Mouse (Mus musculus) thymus, adult 18-20 months (tissue): ENCODE data around the gene Dctn2.
A peak's percentile ranks its signal among the peaks of the same experiment; 100 is the strongest.
"Not testable (repeated sequence)": the region's sequence is repeated elsewhere in the genome, so short reads cannot be mapped to it uniquely, and the experiment has no call there.

Experiments
- DNase-seq, 2 experiments: peaks; one replicate each; pipeline ENCODE4 v3.0.0; 2022; ENCODE audit warnings: mixed read lengths in 2 of 2

Dctn2 gene

GRCm38 (mm10) chr10:127290307-127290929, 24.2 kb downstream of the Dctn2 start:
- DNase-seq: peak; percentile 100

DNA sequence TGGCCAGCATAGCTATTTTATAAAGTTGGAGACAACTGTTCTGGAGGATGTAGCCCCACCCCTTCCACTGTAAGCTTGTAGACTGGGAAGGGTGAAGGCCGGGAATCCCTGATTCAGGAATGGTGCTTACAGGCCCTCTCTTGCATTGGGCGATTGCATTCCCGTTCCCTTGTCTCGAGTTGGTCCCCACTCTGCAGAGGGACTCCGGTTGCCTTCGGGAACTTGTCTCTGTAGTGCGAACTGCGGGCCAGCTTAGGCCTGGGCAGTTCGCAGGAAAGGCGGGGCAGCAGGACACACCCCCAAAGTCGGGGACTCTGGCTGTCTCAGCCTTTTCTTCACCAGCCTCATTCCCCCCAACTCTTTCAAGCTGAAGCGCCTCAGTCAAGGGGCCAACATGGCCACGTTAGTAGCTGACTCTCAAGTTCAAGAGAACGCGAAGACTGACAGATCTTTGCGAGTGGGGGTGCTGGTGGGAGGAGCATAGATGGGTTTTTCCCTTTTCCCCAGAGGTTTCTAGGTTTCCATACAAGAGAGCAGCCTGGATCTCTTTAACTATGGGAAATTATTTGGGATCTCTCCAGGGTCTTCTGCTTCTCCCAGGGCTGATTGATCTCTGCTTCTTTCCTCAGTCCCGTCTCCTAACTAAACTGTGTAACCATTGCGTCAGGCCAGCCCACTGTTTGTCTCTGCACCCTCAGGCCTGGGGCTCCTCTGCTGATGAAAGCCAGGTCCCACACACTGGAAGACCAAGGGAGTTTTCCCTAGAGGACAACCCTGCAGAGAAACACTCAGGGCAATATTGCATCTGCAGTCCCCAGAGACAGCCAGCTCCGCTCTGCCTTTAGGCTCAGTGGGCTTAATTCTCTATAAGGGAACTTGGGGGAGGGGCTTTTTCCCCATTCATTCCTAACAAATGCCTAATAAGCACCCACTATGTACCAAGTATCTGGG, 25.0 kb downstream of the Dctn2 start:
- peak; percentile 45 to 61 for DNase-seq

DNA sequence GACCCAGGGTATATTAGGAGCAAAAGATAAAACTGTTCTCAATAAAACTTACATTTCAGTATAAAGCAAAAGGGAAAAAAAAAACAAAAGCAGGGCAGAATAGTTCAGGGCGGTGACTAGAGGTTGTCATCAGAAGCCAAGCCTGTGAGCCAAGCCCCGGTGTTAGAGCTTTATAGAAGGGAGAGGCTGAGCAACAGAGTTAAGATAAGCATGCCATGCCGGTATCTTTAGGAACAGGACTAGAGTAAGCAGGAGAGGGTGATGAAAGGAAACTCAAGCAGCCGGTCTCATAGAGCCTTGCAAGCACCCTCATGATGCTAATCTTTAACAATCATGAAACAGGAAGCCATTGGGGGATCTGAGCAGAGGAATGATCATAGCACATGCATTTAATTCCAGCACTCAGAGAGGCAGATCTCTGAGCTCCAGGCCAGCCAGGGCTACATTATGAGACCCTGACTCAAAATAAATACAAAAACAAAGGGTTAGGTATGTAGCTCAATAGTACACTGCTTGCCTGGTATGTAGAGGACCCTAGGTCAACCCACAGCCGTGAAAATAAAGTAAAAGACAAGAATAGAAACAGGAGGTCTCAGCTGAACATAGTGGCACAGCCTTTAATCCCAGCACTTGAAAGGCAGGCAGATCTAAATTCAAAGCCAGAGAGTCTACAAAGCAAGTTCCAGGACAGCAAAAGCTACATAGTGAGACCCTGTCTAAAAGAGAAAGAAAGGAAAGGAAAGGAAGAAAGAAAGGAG, 25.9 kb downstream of the Dctn2 start:
- DNase-seq: no peak

GRCm38 (mm10) chr10:127292987-127293538, 26.9 kb downstream of the Dctn2 start:
- DNase-seq: no peak

- no peak for DNase-seq
Measured at GRCm38 (mm10) chr10:127293590-127294113, 27.5 kb downstream of the Dctn2 start.

DNA sequence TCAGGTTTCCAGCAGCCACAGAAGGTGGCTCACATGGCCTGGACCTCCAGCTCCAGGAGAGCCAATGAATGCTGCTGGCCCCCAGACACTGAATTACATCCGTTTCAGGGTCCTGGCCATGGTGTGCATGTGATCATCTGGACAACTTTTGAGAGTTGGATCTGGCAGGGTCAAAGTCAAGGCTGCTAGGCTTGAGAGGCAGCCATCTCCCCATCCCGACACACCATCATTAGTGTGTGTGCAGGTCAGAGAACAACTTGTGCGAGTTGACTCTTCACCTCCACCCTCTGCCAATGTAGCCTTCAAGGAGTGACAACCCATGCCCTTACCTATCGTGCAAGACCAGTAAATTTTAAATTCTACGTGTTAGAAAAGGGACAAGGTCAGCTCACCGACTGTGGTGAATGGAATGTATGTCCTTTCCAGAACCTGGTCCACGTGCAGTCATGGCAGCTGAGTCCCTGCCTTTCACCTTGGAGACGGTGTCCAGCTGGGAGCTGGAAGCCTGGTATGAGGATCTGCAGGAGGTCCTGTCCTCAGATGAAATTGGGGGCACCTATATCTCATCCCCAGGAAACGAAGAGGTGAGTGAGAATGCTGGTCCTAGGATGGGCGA, 28.8 kb downstream of the Dctn2 start:
- DNase-seq: no peak

DNA sequence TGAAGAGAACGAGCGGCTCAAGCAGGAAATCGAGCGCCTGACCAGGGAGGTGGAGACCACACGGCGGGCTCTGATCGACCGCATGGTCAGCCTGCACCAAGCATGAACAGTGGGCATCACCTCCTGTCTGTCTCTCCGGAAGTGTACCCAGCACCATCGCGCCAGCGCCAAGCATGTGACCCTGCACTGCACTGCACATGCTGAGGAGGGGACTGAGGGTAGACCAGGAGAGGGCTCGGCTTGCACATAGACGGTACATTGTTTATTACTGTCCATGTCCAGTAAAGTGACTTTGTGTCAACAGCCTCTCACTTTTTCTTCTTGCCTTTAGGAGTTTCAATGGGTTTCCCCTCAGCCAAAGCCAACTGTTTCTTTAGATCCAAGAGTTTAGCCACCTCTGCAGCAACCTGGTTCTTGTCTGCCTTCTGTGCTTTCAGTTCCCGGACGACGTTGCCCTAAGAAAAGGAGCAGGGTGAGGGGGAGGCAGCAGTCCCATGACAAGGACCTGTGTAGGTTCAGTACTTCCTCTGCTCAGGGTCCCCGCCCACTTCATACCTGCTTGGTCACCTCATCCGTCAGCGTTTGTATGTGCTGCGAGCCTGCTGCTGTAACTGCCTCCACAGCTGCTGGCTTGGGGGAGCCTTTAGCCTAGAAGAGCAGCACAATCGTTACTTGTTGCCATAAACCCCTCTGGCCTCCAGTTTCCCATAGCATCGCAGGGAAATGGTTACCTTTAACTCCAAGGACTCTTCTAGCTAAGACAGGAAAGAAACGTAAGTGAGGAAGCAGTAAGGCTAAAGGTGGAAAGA, 30.0 kb downstream of the Dctn2 start:
- DNase-seq: no peak

DNA sequence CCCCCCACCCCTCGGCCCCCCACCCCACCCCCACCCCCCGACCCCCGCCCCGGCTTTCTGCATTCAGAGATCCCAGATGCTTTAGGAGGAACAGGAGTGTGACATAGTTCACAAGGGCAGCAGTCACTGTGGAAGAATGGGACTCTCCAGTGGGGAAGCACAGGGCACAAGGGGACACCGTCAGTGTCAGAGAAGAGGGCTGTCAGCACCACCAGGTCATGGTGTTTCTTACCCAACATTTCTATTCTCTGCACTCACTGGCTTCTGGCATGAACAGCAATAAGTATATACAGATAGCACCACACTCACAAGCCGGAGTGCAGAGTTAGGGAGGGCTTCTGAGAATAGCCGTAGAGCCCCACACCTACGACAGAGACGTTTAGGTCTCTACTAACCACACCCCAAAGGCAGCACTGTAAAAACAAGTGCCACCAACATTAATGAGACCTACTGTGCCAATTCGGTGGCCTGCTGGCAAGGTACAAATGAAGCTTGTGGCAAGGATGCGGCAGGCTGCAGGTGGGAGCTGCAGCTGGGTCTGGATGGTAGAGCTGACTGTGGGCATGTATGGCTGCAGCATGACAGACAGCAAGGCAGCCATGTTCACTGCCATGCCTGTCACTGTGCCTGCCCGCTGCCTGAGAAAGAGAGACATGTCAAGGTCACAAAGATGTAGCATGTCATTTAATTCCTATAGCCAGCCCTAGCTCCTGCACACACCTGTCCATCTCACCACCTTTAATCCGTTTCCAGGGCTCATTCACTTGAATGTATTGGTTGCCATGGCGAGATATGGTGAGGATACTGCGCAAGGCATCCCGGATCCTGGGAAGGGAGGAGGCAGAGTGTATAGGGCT, 31.1 kb downstream of the Dctn2 start:
- no peak for DNase-seq

GRCm38 (mm10) chr10:127300361-127300760, 34.2 kb downstream of the Dctn2 start:
- DNase-seq: no peak

GRCm38 (mm10) chr10:127303136-127303535, 37.0 kb downstream of the Dctn2 start:
- DNase-seq: no peak

GRCm38 (mm10) chr10:127309167-127309566, 43.0 kb downstream of the Dctn2 start:
- DNase-seq: not testable (repeated sequence)

GRCm38 (mm10) chr10:127310523-127311475, 44.6 kb downstream of the Dctn2 start:
- no peak for DNase-seq

GRCm38 (mm10) chr10:127311476-127312355, 45.5 kb downstream of the Dctn2 start, which contains the start of gene Mars:
Gene Mars, minus strand, starts transcription at chr10:127311786.
- DNase-seq: peak; percentile 87 to 94

- peak; percentile 55 to 80 for DNase-seq
Measured at GRCm38 (mm10) chr10:127312356-127312676, 46.1 kb downstream of the Dctn2 start.

GRCm38 (mm10) chr10:127312858-127313257, 46.7 kb downstream of the Dctn2 start:
- DNase-seq: no peak

- DNase-seq: not testable (repeated sequence)
Measured at GRCm38 (mm10) chr10:127313516-127313915, 47.3 kb downstream of the Dctn2 start.

- not testable (repeated sequence) for DNase-seq
Measured at GRCm38 (mm10) chr10:127314950-127315349, 48.8 kb downstream of the Dctn2 start.

DNA sequence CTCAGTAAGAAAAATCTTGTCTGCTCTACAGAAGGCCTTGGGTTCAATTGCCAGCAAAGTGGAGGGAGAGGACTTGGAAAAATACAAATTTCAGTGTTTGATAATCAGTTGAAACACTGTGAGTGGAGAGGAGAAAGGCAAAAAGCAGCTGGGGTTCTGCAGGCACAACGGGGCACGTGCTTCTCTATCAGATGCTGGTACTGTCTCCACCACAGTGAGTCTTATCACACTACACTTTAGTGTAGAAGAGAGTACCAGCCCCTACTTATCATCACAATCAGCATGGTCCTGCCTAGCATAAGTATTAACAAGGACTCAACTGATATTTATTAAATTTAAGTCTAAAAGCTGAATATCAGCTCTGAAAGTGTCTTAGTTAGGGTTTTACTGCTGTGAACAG, 51.1 kb downstream of the Dctn2 start:
- no peak for DNase-seq
